Mouse (Mus musculus) thymus, adult 2 months (tissue): ENCODE data around the gene Cers2.

Experiments used
- CTCF ChIP-seq: fragments of 200-500 bp; IDR thresholded peaks from 2 replicates; pipeline ENCODE4 v1.5.1; 2012; ENCODE audit warnings: mild to moderate bottlenecking, control low read depth, low read length, moderate library complexity, borderline replicate concordance; ENCODE audit not compliant: control insufficient read depth, poor library complexity, insufficient read depth; ENCODE audit errors: extremely low read depth
- POLR2A ChIP-seq: fragments of 200-500 bp; IDR thresholded peaks from 2 replicates; pipeline ENCODE4 v1.6.1; 2012; ENCODE audit warnings: mild to moderate bottlenecking, low read length, control low read depth, moderate library complexity; ENCODE audit not compliant: control insufficient read depth, poor library complexity, insufficient read depth; ENCODE audit errors: extremely low read depth

DNA sequence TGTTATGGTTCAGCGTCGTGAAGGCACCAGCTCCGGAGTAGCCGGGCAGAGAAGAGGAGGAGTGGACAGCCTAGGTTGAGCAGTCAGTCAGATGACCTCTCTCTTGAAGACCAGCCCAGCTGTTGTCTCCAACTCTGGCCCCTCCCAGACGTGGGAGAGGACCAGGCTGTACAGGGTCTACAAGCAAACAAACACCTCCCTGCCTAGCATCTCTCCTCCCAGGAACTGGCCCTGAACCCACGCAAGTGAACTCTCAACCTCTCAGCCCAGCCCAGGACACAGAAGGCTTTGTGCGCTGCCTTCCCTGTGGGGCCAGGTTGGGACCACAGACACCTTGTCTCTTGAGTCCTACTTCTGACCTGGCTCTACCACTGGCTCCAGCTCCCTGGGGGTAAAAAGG, 7.5 kb upstream of the Cers2 start, which contains the start of gene Anxa9:
- TF ChIP-seq CTCF (no peak), POLR2A (no peak)
